Mouse (Mus musculus): ENCODE results near the gene Emilin2. TPM values are rescaled to one million over a fixed set of nuclear protein-coding genes. Genes with fewer than 3 reads are reported as not detected.

Gene Emilin2
- polyA plus RNA-seq, 1 experiment from 2014 or later, result 1.4 TPM

DNA sequence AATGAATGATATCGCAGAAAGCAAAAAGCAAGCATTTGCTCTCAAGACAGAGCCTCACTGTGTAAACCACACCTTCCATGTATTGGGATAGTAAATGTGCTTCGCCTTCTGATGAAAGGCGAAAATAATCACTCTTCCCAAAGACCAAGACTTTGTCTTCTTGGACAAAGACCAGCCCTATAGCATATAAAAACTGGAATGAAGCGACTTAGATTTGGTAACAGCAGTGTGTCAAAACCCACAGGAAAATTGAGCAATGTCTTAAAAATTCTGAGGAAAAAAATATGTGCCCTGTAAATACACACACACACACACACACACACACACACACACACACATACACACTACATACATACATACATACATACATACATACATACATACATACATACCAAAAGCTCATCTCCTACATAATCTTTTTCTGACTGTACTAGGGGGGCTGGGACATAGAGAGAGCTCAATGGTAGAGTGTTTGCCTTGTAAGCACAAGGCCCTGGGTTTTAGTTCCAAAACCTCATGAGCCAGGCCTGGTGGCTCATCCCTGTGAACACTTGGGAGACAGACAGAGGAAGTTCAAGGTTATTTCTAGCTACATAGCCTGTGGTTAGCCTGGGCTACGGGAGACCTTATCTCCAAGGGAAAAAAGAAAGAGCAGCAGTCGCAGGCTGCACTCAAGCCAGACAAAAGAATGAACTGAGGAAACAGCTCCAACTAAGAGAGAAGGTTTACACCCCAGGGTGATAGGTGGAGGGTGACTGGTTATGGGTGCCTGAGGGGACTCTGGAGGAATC, 33.9 kb downstream of the Emilin2 start:
- 90% methylated on average over 6 of the region's 6 CpGs for WGBS
- Histone ChIP-seq H3K36me3 (ENCODE audit: control insufficient read depth, insufficient read depth) (no peaks in the 10 kb centered on the region), H3K4me2 (ENCODE audit: low read length) (no peak overlapping the region), H3K4me3 (replicated peaks; ENCODE audit: low read length) (no peak overlapping the region), H3K27me3 (replicated peaks; ENCODE audit: control insufficient read depth, insufficient read depth, low read length) (no peaks in the 10 kb centered on the region), H3K9me3 (ENCODE audit: control insufficient read depth, low read length) (no peaks in the 10 kb centered on the region), H3K9ac (replicated peaks; ENCODE audit: low read depth, low read length) (no peak overlapping the region), H3K27ac (ENCODE audit: low read length) (no peak overlapping the region), H3K4me1 (replicated peaks; ENCODE audit: control insufficient read depth, insufficient read depth, low read length) (no peaks in the 10 kb centered on the region)
- no peak for ATAC-seq

DNA sequence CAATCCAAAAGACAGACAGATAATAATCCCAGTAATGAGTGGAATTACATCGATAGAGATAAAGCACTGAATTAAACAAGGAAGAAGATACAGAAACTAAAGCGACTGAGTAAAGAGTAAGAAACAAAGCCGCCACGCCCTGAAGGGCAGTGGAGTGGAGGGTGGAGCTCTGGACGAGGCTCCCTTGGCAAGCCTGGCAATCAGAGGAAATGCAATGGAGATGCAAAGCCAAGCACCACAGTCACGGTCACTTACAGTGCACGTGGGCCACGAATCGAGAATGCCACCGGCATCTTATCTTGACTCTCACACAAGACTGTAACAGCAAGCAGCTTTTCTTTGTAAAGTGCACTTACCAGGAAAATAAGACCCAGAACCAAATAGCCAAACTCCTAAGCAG, 35.0 kb downstream of the Emilin2 start:
- H3K27me3 ChIP-seq (replicated peaks; ENCODE audit: control insufficient read depth, insufficient read depth, low read length), result no peaks in the 10 kb centered on the region
- WGBS, result 90% methylated on average over 10 of the region's 10 CpGs
- no peaks in the 10 kb centered on the region for H3K36me3 ChIP-seq (ENCODE audit: control insufficient read depth, insufficient read depth)
- H3K27ac ChIP-seq (ENCODE audit: low read length), result no peak overlapping the region
- no peaks in the 10 kb centered on the region for H3K4me1 ChIP-seq (replicated peaks; ENCODE audit: control insufficient read depth, insufficient read depth, low read length)
- H3K9me3 ChIP-seq (ENCODE audit: control insufficient read depth, low read length), result no peaks in the 10 kb centered on the region
- no peak overlapping the region for H3K4me2 ChIP-seq (ENCODE audit: low read length)
- no peak for ATAC-seq
- H3K4me3 ChIP-seq (replicated peaks; ENCODE audit: low read length), result no peak overlapping the region
- no peak overlapping the region for H3K9ac ChIP-seq (replicated peaks; ENCODE audit: low read depth, low read length)

DNA sequence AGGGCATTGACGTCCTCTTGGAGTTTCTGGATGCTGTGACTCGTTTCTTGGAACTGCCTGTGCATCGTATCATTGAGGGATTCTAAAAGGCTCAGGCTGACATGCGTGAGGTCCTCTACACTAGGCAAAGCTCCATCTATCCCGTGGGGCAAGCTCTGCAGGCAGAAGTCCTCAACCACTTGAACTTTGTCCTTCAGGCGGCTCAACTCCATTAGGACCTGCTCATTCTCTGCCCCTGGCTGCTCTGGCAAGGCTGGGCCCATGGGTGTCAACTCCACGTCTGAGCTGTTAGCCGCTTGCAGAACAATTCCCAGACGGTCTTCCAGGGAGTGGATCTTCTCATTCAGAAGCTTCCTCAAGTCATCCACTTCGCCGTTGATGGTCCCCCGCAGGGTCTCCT, 37.9 kb downstream of the Emilin2 start:
- Histone ChIP-seq H3K4me3 (replicated peaks; ENCODE audit: low read length) (no peak overlapping the region), H3K27ac (ENCODE audit: low read length) (no peak overlapping the region), H3K4me2 (ENCODE audit: low read length) (no peak overlapping the region), H3K36me3 (ENCODE audit: control insufficient read depth, insufficient read depth) (no peaks in the 10 kb centered on the region), H3K9me3 (ENCODE audit: control insufficient read depth, low read length) (no peaks in the 10 kb centered on the region), H3K9ac (replicated peaks; ENCODE audit: low read depth, low read length) (no peak overlapping the region), H3K27me3 (replicated peaks; ENCODE audit: control insufficient read depth, insufficient read depth, low read length) (no peaks in the 10 kb centered on the region), H3K4me1 (replicated peaks; ENCODE audit: control insufficient read depth, insufficient read depth, low read length) (no peaks in the 10 kb centered on the region)
- no peak for ATAC-seq
- 95% methylated on average over 12 of the region's 12 CpGs for WGBS

DNA sequence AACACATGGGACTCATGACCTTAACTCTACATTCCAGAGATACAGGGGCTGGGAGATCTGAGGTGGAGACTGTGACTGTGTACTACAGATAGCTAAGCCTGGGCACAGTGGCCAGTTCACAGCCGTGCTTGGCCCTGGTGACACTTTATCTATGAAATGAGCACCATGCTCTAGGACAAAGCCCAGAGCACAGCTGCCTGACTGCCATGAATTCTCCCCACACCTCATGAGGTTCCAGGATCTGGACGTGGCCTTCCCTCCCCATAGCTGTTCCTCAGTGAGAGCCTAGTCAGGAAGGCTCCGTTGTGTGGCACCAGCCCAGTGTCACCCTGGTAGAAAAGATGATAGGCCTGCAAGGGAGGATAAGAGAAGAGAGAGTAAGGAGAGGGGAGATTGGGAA, 43.2 kb downstream of the Emilin2 start:
- no peak overlapping the region for H3K4me3 ChIP-seq (replicated peaks; ENCODE audit: low read length)
- no peak overlapping the region for H3K27ac ChIP-seq (ENCODE audit: low read length)
- no peak overlapping the region for H3K9ac ChIP-seq (replicated peaks; ENCODE audit: low read depth, low read length)
- no peaks in the 10 kb centered on the region for H3K27me3 ChIP-seq (replicated peaks; ENCODE audit: control insufficient read depth, insufficient read depth, low read length)
- WGBS, result 91% methylated on average over 3 of the region's 3 CpGs
- H3K4me2 ChIP-seq (ENCODE audit: low read length), result no peak overlapping the region
- H3K4me1 ChIP-seq (replicated peaks; ENCODE audit: control insufficient read depth, insufficient read depth, low read length), result no peaks in the 10 kb centered on the region
- no peaks in the 10 kb centered on the region for H3K36me3 ChIP-seq (ENCODE audit: control insufficient read depth, insufficient read depth)
- no peak for ATAC-seq
- H3K9me3 ChIP-seq (ENCODE audit: control insufficient read depth, low read length), result no peaks in the 10 kb centered on the region

DNA sequence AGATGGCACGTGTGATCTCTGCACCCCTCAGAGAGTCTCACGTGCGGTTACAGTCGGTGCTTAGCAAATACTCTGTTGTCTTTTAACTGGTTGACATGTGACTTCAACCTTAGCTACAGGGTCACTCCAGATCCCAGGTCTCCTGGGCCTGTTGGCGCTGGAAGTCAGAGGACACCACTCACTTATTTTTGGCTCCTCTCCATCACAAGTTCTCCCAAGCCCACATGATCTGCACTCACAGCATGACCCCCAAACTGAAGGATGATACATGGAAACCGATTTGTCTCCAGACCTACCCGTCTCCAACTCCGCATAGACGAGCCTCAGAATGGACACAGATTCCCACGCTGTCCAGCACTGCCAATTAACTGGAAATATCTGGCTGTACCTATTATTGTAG, 43.6 kb downstream of the Emilin2 start:
- 84% methylated on average over 10 of the region's 10 CpGs for WGBS
- no peaks in the 10 kb centered on the region for H3K27me3 ChIP-seq (replicated peaks; ENCODE audit: control insufficient read depth, insufficient read depth, low read length)
- H3K4me3 ChIP-seq (replicated peaks; ENCODE audit: low read length), result no peak overlapping the region

DNA sequence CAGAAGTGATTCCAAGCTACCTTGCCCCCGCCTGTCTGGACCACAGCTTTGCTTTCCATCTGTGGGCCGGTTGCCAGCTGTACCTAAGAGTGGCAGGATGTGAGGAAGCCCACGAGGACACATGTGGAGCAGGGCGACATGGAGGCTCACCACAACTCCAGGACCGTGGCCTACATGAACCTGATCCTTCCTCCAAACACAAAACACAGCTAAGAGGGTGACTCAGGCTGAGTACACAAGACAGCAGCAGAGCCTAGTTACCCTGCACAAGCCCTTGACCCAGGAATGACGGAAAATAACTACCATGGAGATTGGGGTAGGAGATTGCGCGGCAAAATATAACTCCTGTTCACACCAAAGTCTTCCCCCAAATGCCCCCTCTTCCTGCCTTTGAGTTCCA, 44.4 kb downstream of the Emilin2 start:
- no peak overlapping the region for H3K4me3 ChIP-seq (replicated peaks; ENCODE audit: low read length)
- H3K9me3 ChIP-seq (ENCODE audit: control insufficient read depth, low read length), result no peaks in the 10 kb centered on the region
- no peak for ATAC-seq
- no peak overlapping the region for H3K9ac ChIP-seq (replicated peaks; ENCODE audit: low read depth, low read length)
- no peak overlapping the region for H3K27ac ChIP-seq (ENCODE audit: low read length)
- no peaks in the 10 kb centered on the region for H3K36me3 ChIP-seq (ENCODE audit: control insufficient read depth, insufficient read depth)
- no peaks in the 10 kb centered on the region for H3K4me1 ChIP-seq (replicated peaks; ENCODE audit: control insufficient read depth, insufficient read depth, low read length)
- H3K4me2 ChIP-seq (ENCODE audit: low read length), result no peak overlapping the region
- WGBS, result 87% methylated on average over 8 of the region's 8 CpGs
- no peaks in the 10 kb centered on the region for H3K27me3 ChIP-seq (replicated peaks; ENCODE audit: control insufficient read depth, insufficient read depth, low read length)

More for the DNA sequence above, 43.6 kb downstream of the Emilin2 start:
- H3K36me3 ChIP-seq (ENCODE audit: control insufficient read depth, insufficient read depth), result no peaks in the 10 kb centered on the region
- ATAC-seq, result no peak
- H3K27ac ChIP-seq (ENCODE audit: low read length), result no peak overlapping the region
- no peaks in the 10 kb centered on the region for H3K9me3 ChIP-seq (ENCODE audit: control insufficient read depth, low read length)
- H3K4me2 ChIP-seq (ENCODE audit: low read length), result no peak overlapping the region
- H3K9ac ChIP-seq (replicated peaks; ENCODE audit: low read depth, low read length), result no peak overlapping the region
- no peaks in the 10 kb centered on the region for H3K4me1 ChIP-seq (replicated peaks; ENCODE audit: control insufficient read depth, insufficient read depth, low read length)

DNA sequence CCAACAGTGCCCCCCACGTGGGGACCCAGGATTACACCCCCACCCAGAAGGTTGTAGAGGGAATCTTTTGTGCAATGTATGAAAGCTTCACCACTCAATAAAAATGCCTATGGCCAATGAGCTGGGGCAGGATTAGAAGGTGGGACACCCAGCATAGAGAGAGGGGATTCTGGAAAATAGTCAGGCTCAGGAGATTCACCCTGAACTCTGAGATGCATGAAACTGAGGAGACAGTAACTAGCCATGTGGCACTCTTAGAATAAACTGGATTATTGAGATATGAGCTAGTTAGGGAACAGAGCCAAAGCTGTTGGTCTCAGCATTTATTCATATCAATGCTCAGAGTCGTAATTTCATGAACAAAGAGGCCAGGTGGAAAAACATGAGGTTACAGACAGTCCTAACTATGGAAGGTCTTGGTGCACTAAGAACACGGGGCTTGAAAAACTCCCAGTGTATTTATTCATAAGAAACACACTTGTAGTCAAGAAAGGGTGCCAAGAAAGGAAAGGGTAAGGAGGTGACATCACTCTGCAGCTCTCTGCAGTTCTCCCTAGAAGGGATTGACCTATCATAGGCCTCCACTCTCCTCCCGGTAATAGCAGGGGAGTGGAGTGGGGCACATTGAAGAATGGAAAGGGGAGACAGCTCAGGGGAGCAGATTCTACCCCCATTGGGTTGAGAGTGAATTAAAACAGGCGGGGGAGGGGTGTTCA, 46.3 kb downstream of the Emilin2 start:
- ATAC-seq, result no peak
- Histone ChIP-seq H3K4me1 (replicated peaks; ENCODE audit: control insufficient read depth, insufficient read depth, low read length) (no peaks in the 10 kb centered on the region), H3K36me3 (ENCODE audit: control insufficient read depth, insufficient read depth) (no peaks in the 10 kb centered on the region), H3K27me3 (replicated peaks; ENCODE audit: control insufficient read depth, insufficient read depth, low read length) (no peaks in the 10 kb centered on the region), H3K9ac (replicated peaks; ENCODE audit: low read depth, low read length) (no peak overlapping the region), H3K4me3 (replicated peaks; ENCODE audit: low read length) (no peak overlapping the region), H3K9me3 (ENCODE audit: control insufficient read depth, low read length) (no peaks in the 10 kb centered on the region), H3K4me2 (ENCODE audit: low read length) (no peak overlapping the region), H3K27ac (ENCODE audit: low read length) (no peak overlapping the region)
- WGBS, result 63% methylated on average over 5 of the region's 5 CpGs

DNA sequence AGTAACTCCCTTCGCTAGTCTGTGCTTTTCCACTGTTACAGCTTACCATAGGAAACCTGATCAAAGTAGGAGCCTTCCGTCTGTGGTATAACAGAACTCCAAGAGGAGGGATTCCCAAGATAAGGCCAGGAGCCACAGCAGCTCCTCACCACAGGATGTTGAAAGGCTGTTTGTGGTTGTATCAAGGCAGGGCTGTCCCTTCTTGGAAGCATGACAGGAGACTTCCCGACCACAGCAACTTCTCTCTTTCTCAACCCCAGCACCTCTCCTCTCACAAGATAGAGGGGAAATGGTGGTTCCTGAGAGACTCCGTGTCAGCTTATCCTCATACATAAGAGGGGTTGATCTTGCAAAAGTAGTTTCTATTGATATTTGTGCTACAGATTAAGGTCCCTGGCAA, 47.0 kb downstream of the Emilin2 start:
- Histone ChIP-seq H3K27ac (ENCODE audit: low read length) (no peak overlapping the region), H3K4me3 (replicated peaks; ENCODE audit: low read length) (no peak overlapping the region), H3K9ac (replicated peaks; ENCODE audit: low read depth, low read length) (no peak overlapping the region), H3K9me3 (ENCODE audit: control insufficient read depth, low read length) (no peaks in the 10 kb centered on the region), H3K4me1 (replicated peaks; ENCODE audit: control insufficient read depth, insufficient read depth, low read length) (no peaks in the 10 kb centered on the region), H3K4me2 (ENCODE audit: low read length) (no peak overlapping the region), H3K36me3 (ENCODE audit: control insufficient read depth, insufficient read depth) (no peaks in the 10 kb centered on the region), H3K27me3 (replicated peaks; ENCODE audit: control insufficient read depth, insufficient read depth, low read length) (no peaks in the 10 kb centered on the region)
- 85% methylated on average over 4 of the region's 4 CpGs for WGBS
- no peak for ATAC-seq

DNA sequence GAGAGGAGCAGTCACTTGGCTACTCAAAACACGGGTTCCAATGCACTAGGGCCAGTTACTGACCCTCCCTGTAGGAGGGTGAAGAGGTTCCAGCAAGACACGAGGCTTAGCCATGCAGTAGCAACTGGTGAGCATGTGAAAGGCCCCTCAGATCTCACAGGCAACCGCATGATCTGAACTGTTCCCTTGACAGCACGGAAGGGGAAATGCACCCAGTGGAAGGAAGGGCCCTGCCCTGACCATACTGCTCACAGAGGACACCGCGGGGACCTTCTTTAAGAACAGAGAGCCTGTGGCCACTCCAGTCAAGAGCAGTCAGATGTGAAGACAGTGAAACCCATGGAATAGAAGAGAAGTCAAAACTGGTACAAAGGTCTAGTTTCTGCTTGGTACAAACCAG, 48.6 kb downstream of the Emilin2 start:
- Histone ChIP-seq H3K4me2 (ENCODE audit: low read length) (no peak overlapping the region), H3K27me3 (replicated peaks; ENCODE audit: control insufficient read depth, insufficient read depth, low read length) (no peaks in the 10 kb centered on the region), H3K4me1 (replicated peaks; ENCODE audit: control insufficient read depth, insufficient read depth, low read length) (no peaks in the 10 kb centered on the region), H3K9ac (replicated peaks; ENCODE audit: low read depth, low read length) (no peak overlapping the region), H3K27ac (ENCODE audit: low read length) (no peak overlapping the region), H3K4me3 (replicated peaks; ENCODE audit: low read length) (no peak overlapping the region), H3K9me3 (ENCODE audit: control insufficient read depth, low read length) (no peaks in the 10 kb centered on the region), H3K36me3 (ENCODE audit: control insufficient read depth, insufficient read depth) (no peaks in the 10 kb centered on the region)
- WGBS, result 86% methylated on average over 6 of the region's 6 CpGs
- no peak for ATAC-seq

Measured in forebrain, embryonic 16.5 days (tissue).